Mouse (Mus musculus) thymus, adult 2 months (tissue): ENCODE measurements around the gene Bcor. TPM values are rescaled to one million over a fixed set of nuclear protein-coding genes. Genes with fewer than 3 reads are reported as not detected.

Experiments
- DNase-seq: peaks from one replicate; pipeline ENCODE4 v3.0.0; 2021
- H3K27ac ChIP-seq: fragments of 200-500 bp; 2 replicates; pipeline ENCODE4 v1.5.1; 2012; ENCODE audit warnings: low read length, control low read depth; ENCODE audit not compliant: control insufficient read depth, insufficient read depth
- H3K27me3 ChIP-seq: fragments of 200-500 bp; 2 replicates; pipeline ENCODE4 v1.6.1; 2012; ENCODE audit warnings: mild to moderate bottlenecking, low read length, moderate library complexity, mixed read lengths; ENCODE audit not compliant: control insufficient read depth, insufficient read depth
- H3K36me3 ChIP-seq: fragments of 200-500 bp; 2 replicates; pipeline ENCODE4 v1.6.1; 2012; ENCODE audit warnings: mild to moderate bottlenecking, low read length, moderate library complexity; ENCODE audit not compliant: control insufficient read depth, insufficient read depth
- H3K4me1 ChIP-seq: fragments of 200-500 bp; replicated peaks from 2 replicates; pipeline ENCODE4 v1.6.1; 2012; ENCODE audit warnings: low read length; ENCODE audit not compliant: control insufficient read depth, insufficient read depth
- H3K4me3 ChIP-seq: fragments of 200-500 bp; 2 replicates; pipeline ENCODE4 v1.5.1; 2012; ENCODE audit warnings: mild to moderate bottlenecking, low read length, control low read depth, moderate library complexity; ENCODE audit not compliant: control insufficient read depth, insufficient read depth
- CTCF ChIP-seq: fragments of 200-500 bp; IDR thresholded peaks from 2 replicates; pipeline ENCODE4 v1.5.1; 2012; ENCODE audit warnings: mild to moderate bottlenecking, control low read depth, low read length, moderate library complexity, borderline replicate concordance; ENCODE audit not compliant: control insufficient read depth, poor library complexity, insufficient read depth; ENCODE audit errors: extremely low read depth
- POLR2A ChIP-seq: fragments of 200-500 bp; IDR thresholded peaks from 2 replicates; pipeline ENCODE4 v1.6.1; 2012; ENCODE audit warnings: mild to moderate bottlenecking, low read length, control low read depth, moderate library complexity; ENCODE audit not compliant: control insufficient read depth, poor library complexity, insufficient read depth; ENCODE audit errors: extremely low read depth
- WGBS: fragments of 180-500 bp; shearing (Covaris S2); methylation state at CpG from one replicate; pipeline ENCODE4 v1.1.7; 2018; 5-methylcytosine and 5-hydroxymethylcytosine counted together
- polyA plus RNA-seq: library from polyadenylated mRNA; depleted of rRNA; stranded (reverse); fragments of >200 nt; gene quantifications from 2 replicates; pipeline ENCODE4 v1.2.3, GENCODE M21; 2012

Gene Bcor
- polyA plus RNA-seq, 1 experiment: 30.6 TPM

DNA sequence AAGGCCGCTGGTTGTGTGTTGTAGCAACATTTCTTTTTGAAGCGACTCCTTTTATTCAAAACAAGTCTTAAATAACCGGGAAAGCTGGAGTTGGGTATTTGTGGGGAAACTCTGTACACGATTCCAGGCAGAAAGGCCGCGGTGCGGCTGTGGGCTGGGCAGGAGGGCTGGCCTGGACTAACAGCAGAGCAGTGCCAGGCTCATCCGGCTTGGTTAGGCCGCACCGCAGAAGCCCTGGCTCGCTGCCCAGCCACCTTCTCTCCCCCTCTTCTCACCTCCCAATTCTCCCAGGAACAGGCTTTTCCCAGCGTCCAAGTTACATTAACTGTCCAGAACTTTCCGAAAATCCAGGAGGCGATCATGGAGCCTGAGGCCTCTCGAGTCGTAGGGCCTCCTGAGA is 77.4 kb downstream of the Bcor start:
- no peaks in the 10 kb centered on the region for H3K27me3 ChIP-seq
- no peaks in the 10 kb centered on the region for H3K36me3 ChIP-seq
- 48% methylated on average over 16 of the region's 16 CpGs for WGBS
- H3K4me3 ChIP-seq: no peak overlapping the region
- DNase-seq: no peak
- no peak for TF ChIP-seq POLR2A
- no peak for TF ChIP-seq CTCF
- no peak overlapping the region for H3K27ac ChIP-seq
- H3K4me1 ChIP-seq: peaks cover 16% of the 10 kb centered on the region

- Histone ChIP-seq H3K4me3 (no peak overlapping the region), H3K27ac (no peak overlapping the region), H3K4me1 (peaks cover 21% of the 10 kb centered on the region), H3K36me3 (no peaks in the 10 kb centered on the region), H3K27me3 (no peaks in the 10 kb centered on the region)
- TF ChIP-seq CTCF: no peak
- no peak for TF ChIP-seq POLR2A
- WGBS: 71% methylated on average over 5 of the region's 5 CpGs
- no peak for DNase-seq
Observed at GRCm38 (mm10) chrX:12082184-12082583, 78.0 kb downstream of the Bcor start.

DNA sequence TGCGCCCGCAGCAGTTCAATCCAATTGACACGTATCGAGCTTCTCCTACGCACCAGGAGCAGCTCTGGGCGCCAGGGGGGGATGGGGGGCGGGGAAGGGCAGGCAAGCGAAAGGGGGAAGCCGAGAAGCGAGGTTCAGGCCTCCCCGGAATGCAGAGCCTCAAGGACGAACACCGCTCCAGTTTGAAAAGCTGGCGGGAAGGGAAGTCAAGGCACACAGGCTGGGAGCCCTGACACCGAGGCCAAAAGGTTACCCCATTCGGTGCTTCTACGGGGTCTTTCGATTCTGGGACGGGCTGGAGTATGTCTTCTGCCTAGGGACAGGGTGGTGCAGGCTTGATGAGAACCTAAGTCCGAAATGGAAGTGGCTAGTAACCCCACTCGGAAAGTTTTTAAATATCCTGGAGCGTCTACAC is 78.4 kb downstream of the Bcor start:
- TF ChIP-seq CTCF: no peak
- no peak for TF ChIP-seq POLR2A
- no peak overlapping the region for H3K27ac ChIP-seq
- no peaks in the 10 kb centered on the region for H3K36me3 ChIP-seq
- H3K4me1 ChIP-seq: peaks cover 20% of the 10 kb centered on the region
- WGBS: 28% methylated on average over 22 of the region's 22 CpGs
- DNase-seq: no peak
- peak overlapping the region; percentile 50; the same call in 1 of the 2 replicates for H3K4me3 ChIP-seq
- no peaks in the 10 kb centered on the region for H3K27me3 ChIP-seq

DNA sequence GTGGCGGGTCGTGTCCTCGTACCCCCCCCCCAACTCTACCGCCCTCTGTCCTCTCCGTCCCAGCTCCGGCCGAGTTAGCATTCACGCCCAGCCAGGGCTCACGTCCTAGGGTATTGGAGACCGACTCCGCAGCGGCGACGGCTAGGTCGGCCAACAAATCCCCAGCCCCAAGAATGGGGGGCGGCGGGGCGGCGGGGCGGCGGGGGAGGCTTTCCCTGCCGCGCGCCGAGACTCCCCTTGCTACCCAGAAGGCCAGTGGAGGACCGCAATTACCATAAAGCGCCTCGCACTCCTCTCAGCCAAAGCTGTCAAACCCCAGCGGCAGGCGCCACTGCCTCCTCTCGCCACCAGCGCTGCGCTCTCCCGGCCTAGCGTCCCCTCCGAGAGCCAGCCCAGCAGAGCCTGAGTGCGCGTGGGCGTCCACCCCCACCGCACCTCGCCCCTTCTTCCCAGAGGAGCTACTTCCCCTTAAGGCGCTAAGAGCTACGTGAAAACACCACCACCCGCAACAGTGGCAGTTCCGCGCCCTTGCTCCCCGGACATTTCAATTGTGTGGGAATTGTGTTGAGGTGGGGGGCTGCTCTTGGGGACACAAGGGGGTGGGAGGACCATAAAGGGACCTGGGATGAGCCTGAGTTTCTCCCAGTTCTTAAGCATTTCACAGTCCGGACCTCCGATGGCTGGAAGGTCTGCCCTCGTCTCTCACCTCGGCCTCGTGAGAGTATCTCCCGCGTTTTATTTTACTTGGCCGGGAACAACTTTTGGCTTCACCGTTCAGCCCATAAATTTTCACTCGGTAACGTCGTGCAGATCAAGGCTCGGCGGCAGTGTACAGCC is 79.0 kb downstream of the Bcor start:
- TF ChIP-seq POLR2A (no peak), CTCF (no peak)
- peaks cover 24% of the 10 kb centered on the region for H3K4me1 ChIP-seq
- H3K27ac ChIP-seq: no peak overlapping the region
- peak; percentile 25 for DNase-seq
- no peaks in the 10 kb centered on the region for H3K27me3 ChIP-seq
- 4% methylated on average over 50 of the region's 61 CpGs for WGBS
- peak overlapping the region; percentile 50 for H3K4me3 ChIP-seq
- no peaks in the 10 kb centered on the region for H3K36me3 ChIP-seq

GRCm38 (mm10) chrX:12080095-12080903 is 79.9 kb downstream of the Bcor start:
- no peaks in the 10 kb centered on the region for H3K27me3 ChIP-seq
- peak overlapping the region; percentile 92 for H3K4me3 ChIP-seq
- peak; percentile 85 for TF ChIP-seq POLR2A
- no peak for TF ChIP-seq CTCF
- peaks cover 24% of the 10 kb centered on the region for H3K4me1 ChIP-seq
- DNase-seq: peak; percentile 54
- 0% methylated on average over 47 of the region's 97 CpGs for WGBS
- H3K36me3 ChIP-seq: no peaks in the 10 kb centered on the region
- H3K27ac ChIP-seq: peak overlapping the region; percentile 37; the same call in 1 of the 2 replicates

DNA sequence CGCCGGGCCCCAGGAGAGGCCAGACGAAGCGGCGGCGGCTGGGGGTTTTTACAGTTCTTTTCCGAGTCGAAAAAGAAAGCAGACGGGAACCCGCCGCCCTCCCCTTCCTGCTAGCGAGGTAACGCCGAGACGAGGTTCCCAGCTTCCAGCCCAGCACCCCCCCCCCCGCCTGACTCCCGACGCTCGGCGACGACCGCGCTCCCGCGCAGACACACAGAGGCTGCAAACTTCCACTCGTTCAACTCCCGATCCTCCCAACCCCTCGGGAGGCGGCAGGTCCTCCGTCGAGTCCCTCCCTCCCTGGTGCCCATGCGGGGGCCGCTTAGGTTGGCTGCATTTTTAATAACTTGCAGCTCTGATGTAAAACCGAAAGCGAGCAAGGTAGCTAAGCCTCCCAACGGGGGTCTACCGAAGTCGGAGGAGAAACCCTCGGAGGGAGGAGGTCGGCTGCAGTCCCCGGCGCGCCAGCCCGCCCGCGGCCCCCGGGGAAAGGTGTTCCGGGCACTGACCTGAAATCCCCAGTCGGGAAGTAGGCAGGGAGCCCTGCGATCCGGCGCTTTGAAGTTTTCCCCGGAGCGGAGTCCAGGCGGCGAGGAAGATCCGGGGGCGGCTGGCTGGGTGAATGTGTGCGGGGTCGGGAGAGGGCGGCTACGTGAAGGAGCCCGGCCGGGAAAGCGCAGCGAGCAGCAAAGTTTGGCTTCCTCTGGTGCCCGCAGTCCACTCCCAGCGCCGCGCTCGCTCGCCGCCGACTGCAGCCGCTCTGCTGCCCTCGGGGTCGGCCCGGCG is 80.7 kb downstream of the Bcor start:
- H3K27me3 ChIP-seq: no peaks in the 10 kb centered on the region
- WGBS: under 1% methylated on average over 67 of the region's 79 CpGs
- peak; percentile 42 for DNase-seq
- no peak for TF ChIP-seq CTCF
- no peak for TF ChIP-seq POLR2A
- H3K4me1 ChIP-seq: peaks cover 28% of the 10 kb centered on the region
- peak overlapping the region; percentile 92 for H3K4me3 ChIP-seq
- H3K27ac ChIP-seq: peak overlapping the region; percentile 22
- H3K36me3 ChIP-seq: no peaks in the 10 kb centered on the region
